Mouse (Mus musculus) layer of hippocampus, postnatal 36 days (tissue): ENCODE data around the gene Smarca4. TPM values are rescaled to one million over a fixed set of nuclear protein-coding genes. Genes with fewer than 3 reads are reported as not detected.
"Not testable (repeated sequence)": the region's sequence is repeated elsewhere in the genome, so short reads cannot be mapped to it uniquely, and the experiment has no call there.

Experiments
- DNase-seq, 2 experiments: peaks; one replicate each; pipeline ENCODE4 v3.0.0; 2022
- total RNA-seq, 2 experiments: library from RNA; stranded (reverse); gene quantifications; 2 replicates each; pipeline ENCODE4 v1.2.3; 2021

Smarca4 gene
- total RNA-seq, 2 experiments from 2014 or later = 115 to 116 TPM

DNA sequence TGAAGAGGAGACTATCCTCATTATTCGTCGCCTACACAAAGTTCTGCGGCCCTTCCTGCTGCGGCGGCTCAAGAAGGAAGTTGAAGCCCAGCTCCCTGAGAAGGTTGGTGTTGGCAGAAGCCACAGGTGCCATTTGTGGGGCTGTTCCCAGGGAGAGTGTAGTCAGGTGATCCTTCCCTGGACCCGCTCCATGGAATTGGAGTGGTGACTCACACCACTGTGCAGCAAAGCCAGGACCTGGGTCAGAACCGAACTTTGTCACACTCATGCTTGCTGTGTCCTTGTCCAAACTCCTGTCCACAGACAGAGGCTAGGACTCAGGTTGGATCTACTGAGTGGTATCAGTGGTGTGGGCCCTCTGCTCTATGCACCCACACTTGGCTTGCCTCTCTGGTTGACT lies 53.0 kb downstream of the Smarca4 start:
- DNase-seq = no peak

DNA sequence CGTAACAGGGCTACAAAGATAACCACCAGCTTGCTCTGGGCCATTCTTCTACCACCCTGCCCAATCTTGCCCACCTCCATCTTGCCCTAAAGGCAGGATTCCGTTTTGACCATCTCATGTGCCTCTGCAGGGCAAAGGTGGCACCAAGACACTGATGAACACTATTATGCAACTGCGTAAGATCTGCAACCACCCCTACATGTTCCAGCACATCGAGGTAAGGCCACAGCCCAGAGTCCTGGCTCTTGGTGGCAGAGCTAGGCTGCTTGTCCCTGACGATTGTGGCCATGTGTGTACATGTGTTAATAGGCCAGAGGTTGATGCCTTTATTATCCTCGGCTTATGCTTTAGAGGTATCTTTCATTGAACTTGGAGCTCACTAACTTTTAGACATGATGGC lies 54.4 kb downstream of the Smarca4 start:
- no peak for DNase-seq

DNA sequence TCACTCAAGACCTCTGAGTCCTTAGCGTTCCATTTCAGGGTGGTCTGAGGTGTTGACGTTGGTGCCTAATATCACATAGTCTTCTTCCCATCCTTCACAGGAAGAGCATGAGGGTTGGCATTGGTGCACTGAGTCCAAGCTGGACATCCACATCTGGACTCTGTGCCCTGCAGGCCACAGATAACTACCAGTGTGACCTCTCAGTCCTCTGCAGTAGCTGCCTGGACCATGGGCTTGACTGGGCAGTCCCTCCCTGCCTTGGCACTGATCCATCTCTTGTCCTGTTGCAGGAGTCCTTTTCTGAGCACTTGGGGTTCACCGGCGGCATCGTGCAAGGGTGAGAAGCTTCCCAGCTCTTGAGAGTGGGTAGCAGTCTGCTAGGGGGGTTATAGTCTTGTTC lies 55.8 kb downstream of the Smarca4 start:
- no peak for DNase-seq

DNA sequence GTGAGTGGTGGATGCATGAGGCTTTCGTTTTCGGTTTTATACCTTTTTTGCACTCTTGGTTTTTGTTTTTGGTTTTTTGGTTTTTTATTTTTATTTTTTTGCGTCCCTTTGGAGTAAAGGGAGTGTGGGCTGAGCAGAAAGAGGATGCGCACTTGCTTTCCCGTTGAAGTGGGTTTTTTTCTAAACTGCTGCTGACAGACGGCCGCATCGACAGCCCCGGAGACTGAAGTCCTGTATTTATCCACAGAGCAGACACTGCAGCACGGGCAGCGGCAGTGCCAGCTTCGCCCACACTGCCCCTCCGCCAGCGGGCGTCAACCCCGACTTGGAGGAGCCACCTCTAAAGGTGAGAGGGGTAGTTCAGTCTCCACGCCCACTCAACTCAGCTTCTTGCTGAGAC lies 61.7 kb downstream of the Smarca4 start:
- no peak for DNase-seq

DNA sequence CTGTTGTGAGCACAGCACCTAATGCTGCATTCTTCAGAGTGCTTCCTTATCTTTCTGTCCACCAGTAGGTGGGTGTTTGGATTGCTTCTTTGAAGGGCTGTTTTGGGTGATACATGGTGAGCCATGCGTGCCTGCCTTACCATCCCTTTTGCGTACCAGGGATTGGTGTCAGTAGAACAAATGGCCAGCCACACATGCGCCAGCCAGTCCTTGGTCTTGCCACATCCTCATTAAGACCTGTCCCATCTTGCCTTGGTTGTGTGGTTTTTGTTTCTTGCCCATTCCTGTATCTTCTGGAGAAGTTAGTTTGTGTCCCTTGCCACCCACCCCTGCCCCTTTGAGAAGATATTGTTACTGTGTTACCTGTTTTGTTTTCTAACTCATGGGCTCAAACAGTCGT lies 64.5 kb downstream of the Smarca4 start:
- no peak for DNase-seq

DNA sequence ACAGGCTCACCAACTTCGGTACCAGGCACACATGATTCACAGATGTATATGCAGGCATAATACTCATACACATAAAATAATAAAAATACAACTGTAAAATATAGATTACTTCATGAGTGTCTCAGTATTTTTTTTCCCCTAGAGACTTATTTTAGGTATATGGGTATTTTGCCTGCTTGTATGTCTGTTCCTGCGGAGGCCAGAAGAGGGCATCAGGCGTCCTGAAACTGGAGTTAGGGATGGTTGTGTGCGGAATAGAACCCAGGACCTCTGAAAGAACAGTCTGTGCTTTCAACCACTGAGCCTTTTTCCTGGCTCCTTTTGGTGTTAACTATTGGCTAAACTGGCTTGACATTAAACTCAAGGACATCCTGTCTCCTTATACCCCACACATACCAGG lies 66.9 kb downstream of the Smarca4 start:
- DNase-seq = no peak

DNA sequence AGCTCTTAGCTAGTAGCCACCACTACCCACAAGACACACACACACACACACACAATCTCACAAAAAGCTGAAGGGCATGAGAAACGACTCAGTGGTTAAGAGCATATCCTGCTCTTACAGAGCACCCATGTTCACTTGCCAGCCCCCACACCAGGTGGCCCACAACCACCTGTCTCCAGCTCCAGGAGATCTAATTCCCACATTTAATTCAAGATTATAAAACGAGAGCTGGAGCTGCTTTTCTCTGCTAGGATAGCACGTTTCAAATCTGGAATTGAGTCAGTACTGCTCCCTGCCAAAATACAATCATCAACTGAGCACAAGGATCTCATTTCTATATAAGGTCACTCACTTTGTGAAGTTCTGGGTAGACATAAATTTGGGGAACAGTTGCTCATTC lies 67.9 kb downstream of the Smarca4 start:
- no peak for DNase-seq

DNA sequence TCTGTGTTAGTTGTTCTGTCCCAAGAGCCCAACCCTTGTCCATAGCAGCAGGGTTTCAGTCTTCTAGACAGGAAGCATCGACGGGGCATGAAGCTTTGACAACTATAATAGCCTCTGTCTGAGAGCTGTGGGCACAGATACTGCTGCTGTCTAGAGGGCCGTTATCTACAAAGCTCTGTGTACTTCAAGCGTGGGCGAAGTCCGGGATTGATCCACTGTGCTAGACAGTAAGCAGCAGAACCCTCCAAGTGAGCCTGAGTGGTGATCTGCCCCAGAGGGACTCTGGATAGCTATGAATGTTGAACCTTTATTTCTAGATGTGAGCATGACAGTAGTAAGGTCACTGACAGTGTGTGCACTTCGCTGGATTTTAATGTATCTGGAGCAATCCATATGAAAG lies 72.6 kb downstream of the Smarca4 start:
- DNase-seq = no peak

DNA sequence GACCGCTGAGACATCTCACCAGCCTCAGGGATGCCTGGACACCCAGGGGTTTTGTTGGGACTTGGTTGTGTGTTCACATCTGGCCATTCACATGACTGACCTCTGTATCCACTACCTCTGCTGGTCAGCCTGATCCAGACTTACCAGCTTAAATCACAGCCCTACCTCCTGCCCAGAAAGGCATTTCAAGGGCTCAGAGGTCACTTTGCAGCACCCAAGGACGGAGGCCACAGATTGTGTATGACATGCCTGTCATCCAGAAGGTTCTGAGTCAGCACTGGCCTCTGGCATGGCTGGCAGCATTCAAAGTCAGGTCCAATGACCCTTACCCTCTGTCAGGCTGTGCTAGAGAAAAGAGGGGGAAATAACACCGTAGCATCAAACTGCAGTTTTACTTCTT lies 74.1 kb downstream of the Smarca4 start:
- no peak for DNase-seq

DNA sequence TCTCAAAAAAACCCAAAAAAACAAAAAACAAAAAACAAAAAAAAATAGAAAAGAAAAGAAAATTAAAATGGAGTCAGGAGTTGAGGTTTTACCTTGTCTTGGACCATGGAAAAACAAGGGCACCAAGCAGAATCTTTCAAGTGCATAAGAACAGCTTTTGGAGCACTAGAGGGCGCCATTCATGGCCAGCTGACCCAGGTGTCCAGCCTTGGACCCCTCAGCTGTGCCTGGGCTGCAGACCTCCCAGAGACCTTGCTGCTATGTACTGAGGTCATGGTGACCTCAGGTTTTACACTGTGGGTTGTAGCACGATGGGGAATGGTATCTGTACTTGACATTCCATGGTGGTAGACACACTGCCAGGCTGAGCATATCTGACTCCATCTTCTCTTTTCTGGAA lies 75.9 kb downstream of the Smarca4 start:
- DNase-seq = no peak

DNA sequence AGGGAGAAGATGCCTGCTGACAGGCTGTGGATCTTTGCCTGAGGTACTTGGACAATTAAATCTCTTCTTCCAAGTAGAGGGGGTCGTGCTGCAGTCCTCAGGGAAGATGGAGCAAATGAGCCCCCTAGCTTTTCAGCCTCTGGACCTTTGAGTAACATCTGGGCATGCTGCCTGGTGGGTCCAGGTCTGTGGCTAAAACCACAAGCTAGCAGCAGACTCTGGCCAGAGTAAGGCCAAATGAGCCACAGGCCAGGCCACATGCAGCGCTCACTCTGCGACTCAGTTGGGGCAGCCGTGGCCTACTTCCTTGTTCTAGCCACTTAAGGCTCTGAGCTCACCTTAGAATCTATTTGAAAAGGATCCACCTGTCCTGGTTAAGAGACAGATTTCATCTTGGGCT lies 76.5 kb downstream of the Smarca4 start:
- DNase-seq = no peak

DNA sequence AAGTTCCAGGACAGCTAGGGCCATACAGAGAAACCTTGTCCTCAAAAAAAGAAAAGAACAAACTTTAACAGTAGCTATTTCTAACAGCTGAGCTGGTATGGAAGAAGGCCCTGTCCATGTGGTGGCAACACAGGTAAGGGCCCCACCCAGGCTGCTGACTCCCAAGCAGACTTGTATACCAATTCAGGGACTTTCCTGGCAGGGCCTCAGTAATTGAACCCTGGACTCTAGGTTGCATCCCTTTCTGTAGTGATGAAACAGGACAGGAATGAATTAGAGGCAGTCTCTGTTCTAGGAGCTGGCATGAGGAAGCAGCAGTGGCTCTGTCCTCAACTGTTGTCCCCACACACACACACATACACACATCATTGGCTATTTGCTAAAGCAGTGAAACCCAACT lies 78.1 kb downstream of the Smarca4 start:
- no peak for DNase-seq

DNA sequence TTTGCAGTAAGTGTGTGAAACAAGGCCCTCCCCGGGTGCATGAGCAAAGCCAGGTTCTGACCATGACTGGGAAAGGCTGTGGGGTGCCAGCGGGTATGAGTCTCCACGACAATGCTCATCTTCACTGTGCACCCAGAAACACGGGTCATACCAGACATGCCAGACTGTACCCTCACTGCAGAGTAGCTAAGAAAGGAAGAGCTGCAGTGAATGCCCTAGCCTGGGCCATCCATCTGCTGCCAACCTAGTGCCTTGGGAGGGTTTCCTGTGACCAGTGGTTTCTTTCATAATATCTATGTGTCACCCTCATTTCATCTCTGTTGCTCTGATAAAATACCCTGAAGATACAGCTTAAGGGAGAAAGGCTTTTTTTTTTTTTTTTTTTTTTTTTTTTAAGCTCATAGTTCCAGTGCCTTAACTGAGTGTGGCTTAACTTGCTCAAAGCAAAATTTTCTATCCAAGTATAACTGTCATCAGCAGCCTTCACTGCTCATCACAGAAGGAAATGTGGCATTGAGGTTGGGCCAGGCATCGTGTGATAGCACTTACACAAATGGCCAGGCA lies 79.3 kb downstream of the Smarca4 start:
- DNase-seq = no peak

DNA sequence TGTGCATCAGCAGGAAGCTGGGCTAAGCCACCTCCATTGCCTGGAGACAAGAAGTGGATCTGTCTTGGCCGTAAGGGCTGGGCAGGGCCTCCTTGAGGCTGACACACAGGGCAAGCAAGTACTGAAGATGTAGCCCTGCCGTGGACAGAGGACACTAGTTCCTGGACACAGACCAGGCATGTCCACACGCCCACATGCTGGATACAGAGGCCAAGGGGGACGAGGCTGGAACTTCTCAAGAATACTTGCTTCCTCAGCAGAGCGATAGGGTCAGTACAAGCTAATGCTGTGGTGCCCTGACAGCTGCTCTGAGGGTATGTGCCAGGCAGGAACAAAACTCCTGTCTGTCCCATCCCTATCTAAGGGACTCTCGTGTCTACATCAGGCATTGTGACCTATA lies 81.2 kb downstream of the Smarca4 start:
- no peak for DNase-seq

DNA sequence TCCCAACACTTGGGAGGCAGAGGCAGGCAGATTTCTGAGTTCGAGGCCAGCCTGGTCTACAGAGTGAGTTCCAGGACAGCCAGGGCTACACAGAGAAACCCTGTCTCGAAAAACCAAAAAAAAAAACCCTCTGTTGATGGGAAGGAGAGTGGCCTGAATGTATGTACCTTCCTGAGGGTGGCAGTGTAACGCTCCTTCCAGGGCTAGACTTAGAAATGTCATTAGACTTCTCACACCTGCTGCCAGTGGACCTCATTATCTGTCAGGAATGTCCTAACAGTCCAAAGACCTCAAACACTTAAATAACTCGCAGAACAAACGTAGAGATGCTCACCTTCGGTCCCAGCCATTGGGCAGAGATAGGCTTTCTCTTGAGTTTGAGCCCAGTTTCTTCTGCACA lies 83.3 kb downstream of the Smarca4 start:
- DNase-seq = not testable (repeated sequence)

DNA sequence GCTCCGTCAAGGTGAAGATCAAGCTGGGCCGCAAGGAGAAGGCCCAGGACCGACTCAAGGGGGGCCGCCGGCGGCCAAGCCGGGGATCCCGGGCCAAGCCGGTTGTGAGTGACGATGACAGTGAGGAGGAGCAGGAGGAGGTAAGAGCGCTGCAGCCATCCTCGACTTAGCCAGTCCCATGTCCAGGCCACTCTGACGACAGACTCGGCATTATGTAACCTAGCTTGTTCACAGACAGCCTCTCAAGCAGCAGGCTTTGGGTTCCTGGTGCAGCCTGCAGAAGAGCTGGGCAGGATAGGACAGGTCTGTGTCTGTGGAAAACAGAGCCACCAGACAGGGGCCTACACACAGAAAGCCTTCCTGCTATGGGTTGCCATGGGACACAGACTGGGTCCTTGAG lies 85.1 kb downstream of the Smarca4 start:
- DNase-seq = no peak

DNA sequence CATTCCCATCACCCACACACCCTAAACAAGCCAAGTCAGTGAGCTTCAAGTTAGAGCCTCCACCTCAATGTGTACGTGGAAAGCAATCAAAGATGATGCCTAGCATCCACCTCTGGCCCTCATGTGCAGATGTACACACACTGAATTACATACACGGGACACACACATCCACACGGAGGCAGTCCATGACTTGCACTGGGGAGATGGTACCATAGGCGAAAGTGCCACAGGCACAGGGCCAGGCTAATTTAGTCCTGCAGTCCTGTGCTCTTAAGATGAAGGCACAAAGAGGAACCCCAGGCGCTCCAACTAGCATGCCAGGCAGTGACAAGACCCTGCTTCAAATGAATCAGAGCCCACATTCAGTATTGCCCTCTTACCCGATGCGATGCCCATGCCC lies 87.5 kb downstream of the Smarca4 start:
- no peak for DNase-seq

DNA sequence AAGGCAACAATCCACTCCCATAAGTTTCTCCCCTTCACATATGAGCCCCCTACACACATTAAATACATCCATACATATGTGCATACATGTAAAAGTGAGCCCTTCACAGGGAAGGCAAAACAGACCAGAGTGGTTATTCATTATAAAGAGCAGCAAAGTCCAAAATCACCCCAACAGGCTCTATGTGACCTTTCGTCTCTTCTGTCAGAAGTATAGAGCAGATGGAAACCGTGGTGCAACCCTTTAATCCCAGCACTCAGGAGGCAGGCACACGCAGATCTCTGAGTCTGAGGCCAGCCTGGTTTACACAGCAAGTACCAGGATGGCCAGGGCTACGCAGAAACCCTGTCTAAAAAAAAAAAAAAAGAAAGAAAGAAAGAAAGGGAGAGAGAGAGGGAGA lies 90.1 kb downstream of the Smarca4 start:
- no peak for DNase-seq

DNA sequence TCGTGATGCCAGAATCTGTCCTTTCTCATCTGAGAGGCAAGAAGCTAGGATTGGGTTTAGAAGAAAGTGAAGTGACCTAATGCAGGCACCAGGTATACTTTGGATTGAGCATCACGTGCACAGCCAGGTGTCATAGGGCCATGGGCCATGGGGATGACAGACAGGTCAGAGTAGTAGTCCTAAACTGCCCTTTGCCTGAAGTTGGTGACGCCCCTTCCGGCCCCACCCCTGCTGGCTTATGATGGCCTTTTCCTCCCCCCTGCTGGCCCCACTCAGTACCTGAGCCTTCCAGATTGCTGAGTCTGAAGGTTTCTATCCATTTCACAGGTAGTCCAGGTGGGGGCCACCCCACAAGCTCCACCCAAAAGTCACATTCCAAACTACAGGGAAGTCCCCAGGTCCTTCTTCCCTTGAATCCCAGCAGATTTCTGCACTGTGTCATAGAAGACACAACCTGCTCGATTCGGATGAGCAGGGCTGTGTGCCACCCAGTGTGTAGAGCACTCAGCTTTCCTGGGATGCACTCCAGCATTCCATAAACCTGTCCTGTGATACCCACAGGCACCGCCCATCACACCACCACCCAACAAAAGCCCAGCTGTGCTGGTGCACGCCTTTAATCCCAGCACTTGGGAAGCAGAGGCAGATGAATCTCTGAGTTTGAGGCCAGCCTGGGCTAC lies 90.8 kb downstream of the Smarca4 start:
- DNase-seq = no peak

DNA sequence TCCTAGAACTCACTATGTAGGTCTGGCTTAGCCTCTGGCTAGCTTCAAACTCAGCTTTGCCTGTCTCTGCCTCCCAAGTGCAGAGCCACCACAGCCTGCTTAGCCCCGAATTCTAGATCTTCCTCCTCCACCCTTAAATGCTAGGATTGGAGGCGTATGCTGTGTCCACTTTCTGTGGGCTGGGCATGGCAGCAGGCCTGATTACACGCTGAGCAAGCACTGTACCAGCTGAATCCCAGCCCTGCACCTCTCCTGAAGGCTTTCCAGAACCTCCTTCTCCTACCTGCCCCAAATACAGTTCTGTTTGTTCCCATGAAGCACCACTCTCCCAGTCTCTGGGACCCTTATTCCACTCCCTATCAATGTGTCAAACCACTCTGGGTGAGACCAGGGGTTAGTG lies 93.4 kb downstream of the Smarca4 start:
- DNase-seq = no peak

DNA sequence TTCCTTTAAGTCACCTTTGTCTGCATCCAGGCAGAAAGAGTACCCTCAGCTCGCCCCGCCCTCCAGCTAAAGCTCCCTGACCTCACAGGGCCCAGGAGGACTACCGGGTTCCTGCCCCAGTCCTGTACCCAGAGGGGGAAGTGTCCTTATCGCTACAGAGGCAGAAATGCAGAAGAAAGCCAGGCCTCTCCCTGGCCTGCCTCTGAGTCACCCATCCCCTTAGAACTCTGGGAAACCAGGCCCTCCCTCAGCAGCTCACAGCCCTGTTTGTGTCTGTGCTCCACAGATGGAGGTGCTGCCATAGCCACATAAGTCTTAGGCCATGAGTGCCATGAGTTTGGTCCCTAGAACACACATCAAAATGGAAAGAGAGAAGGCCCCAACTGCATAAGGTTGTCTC lies 99.3 kb downstream of the Smarca4 start:
- no peak for DNase-seq

DNA sequence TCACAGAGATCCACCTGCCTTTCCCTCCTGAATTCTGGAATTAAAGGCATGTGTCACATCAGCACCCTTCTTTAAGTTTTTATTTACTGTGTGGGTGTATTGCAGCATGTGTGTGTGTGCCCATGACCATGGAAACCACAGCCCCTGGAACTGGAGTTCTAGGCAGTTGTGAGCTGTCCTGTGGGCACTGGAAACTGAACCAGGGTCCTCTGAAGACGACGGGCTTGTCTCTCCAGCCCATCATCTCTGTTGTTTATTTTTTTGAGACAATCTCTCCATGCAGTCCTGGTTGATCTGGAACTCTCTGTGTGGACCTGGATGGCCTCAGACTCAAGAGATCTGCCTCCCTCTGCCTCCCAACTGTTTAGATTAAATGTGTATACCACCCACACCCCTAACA lies 101.0 kb downstream of the Smarca4 start:
- no peak for DNase-seq

DNA sequence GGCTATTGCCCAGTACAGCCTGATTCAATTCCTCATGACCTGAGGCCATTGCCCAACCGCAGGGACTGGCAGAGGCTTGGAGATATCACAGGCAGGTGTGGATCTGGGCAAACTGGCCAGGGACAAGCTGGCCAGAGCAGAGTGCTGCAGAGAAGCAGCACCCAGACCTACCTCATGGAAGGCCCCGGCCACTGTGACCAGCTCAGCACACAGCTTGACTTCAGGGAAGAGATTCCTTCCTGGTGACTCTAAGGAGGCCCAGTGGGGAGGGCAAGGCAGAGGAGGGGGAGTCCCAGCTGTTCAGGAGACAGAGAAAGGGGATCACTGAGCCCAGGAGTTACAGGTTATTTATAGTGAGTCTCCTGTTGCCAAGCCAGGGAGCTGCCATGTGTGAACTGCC lies 105.1 kb downstream of the Smarca4 start:
- DNase-seq = no peak

DNA sequence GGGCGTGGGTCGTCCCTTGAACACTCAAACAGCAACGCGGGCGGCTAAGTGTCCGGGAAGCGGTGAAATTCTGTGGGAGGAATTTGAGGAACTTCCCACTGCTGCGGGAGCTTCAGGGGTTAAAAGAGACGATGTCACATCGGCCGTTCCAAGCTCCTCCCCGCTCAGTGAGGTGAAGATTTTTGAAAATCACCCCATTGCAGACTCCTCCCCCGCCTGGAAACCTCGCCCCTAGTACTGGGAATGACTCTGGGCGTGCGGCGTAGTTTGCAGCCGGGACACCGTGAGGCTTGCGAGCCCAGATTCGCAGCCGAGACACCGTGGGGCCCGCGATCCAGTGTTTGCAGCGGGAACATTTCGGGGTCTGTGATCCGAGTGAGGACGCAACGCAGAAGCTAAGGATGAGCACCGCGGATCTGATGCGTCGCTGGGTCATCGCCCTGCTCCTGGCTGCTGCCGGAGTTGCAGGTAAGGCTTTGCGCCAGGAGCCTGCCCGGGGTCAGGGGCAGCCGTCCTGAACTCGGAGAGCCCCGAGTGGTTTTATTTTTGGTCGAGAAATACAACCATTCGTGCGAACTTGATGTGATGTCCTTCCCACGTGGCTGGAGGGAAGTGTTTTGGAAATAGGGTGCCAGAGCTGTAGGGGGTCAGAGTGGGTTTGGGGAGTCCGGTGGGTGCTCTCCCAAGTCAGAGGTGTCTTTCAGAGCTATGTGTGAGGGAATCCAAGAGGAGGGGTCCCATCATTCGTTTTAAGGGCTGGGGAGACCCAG lies 107.6 kb downstream of the Smarca4 start, which contains the start of gene Ldlr:
TSS of gene Ldlr (plus strand) at position 107 of the 770 bp plus-strand sequence.
- peak; percentile 72 to 76 for DNase-seq
